Mouse (Mus musculus): ENCODE data around the gene Cmklr1.

Cmklr1 gene

DNA sequence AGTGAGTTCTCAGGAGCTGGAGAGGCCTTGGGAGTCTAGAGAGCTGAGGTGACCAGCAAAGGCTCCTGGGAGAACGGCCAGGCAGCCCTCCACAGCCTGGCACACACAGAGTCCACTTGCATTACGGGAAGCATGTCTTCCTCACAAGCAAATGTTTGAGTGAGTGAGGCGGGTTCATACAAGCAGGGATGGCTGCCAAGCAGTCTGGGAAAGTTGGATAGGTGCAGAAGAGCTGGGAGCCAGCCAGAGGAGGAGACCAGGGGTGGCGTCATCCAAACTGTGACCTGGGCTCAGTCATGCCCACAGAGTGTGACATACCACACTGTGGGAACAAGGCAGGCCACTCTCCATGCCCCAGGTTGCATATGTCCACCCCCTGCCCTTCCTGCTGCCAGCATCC is 25.2 kb downstream of the Cmklr1 start:
- in situ Hi-C loops (cut with MboI; ENCODE audit: low sequenced_read_pairs): no loop called here

DNA sequence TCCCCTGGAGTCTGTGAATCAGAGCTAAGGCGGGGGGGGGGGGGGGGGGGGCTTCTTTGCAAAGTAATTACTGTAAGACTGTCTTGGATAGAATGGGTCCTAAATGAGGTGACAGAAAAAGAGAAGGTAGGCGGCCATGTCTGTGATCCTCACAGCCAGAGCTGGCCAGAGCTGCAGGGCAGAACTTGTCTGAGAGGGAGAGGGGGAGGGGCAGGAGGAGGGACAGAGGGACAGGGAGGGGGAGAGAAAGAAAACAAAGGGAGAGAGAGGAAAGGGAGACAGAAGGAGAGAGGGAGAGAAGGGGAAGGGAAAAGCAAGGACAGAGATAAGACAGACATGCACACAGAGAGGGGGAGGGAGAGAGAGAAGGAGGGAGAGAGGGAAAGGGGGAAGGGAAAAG is 27.2 kb downstream of the Cmklr1 start:
- in situ Hi-C loops (cut with MboI; ENCODE audit: low sequenced_read_pairs): no loop called here

DNA sequence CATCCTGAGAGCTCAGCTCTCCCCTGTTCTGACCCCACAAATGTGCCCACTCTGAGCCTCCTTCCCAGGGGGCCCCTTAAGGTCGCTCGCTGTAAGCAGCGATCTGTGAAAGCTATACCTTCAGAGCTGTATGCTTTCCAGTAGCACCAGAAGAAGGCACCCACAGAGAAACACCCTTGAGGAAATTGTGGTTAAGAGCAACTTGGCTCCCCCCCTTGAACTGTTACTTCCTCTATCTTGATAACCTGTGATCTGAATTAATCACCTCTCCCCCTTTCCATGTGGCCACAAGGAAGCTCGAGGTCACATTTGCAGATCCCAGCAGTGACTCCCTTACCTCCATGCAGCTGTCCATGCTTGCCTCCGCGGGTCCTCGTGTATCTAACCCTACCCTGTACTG is 29.2 kb downstream of the Cmklr1 start:
- in situ Hi-C loops (cut with MboI; ENCODE audit: low sequenced_read_pairs): no loop called here

DNA sequence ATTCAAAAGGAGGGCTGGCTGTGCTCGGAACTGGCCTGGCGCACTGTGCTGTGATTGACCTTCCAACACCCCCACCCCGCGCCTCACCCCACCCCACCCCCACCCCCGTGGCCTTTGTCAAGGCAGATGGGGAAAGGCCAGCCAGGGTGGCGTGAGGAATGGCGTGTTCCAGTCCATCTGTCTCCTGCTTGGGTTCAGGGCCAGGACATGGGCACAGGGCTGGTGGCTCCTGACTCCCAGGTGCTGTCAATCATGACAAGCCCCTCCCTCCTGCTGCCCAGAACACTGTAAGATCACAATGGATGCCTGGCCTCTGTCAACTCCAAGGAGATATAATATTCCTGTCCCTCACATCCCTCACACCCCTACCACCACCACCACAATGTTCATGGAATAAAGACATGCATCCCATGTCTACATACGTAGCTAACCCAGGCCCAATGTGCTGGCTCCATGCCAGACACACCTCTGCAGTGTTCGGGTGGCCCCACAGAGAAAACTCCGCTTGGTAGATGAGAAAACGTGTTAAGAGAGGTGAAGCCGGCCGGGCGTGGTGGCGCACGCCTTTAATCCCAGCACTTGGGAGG is 30.0 kb downstream of the Cmklr1 start:
- in situ Hi-C loops (cut with MboI; ENCODE audit: low sequenced_read_pairs): no loop called here

DNA sequence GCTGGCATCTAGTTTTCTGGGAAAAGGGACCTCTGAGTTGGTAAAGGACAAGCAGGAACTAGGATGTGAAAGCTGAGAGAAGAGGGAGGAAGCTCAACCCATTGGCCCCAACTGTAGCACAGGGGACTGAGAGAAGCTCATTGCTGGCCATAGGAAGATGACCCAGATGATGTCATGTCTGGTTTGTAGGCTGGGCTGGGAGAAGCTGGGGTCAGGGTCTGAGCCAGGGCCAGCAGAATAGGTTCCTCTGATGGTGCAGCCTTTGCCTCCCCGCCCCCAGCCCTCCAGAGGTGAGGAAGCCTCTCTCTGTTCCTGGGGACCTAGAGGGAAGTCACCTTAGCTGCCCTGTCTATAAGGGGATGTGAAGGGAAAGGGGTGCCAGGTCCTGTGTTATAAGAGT is 31.1 kb downstream of the Cmklr1 start:
- in situ Hi-C loops (cut with MboI; ENCODE audit: low sequenced_read_pairs): no loop called here

DNA sequence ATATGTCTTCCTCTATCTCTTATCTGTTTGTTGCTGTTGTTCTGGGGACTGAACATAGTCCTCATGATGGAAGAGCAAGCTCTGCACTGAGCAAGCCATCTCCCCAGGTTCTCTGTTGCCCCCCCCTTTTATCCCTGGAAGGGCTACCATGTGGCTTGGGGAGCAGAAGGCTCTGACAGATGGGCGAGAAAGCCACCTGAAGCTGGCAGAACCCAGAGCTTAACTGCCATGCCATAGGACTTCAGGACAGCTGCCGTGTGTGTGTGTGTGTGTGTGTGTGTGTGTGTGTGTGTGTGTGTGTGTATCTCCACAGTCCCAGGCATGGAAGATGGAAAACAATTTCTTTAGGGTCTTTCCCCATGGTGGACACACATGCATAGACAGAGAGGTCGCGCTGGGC is 31.5 kb downstream of the Cmklr1 start:
- in situ Hi-C loops (cut with MboI; ENCODE audit: low sequenced_read_pairs): no loop called here

DNA sequence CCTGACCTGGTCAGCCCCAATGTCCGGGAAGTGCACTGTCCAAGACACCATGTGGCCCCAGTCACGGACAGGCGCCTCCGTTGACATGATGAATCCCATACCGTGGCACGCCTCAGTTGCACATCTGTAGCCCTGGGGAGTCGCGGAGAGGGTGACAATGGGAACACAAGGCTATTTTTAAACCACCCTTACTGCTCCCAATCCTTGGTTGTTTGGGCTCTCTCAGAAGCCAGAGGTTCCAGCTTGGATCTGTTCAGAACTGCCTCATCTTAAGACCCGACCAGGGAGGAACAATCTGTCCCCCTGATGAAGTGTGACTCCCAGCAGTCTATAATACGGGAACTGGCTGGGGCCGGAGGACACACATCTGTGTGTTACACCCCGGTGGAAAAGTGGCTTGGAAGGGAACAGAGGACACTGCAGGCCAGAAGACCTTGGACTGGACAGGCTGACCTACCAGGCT is 38.4 kb downstream of the Cmklr1 start:
- in situ Hi-C loops (cut with MboI; ENCODE audit: low sequenced_read_pairs): no loop called here

DNA sequence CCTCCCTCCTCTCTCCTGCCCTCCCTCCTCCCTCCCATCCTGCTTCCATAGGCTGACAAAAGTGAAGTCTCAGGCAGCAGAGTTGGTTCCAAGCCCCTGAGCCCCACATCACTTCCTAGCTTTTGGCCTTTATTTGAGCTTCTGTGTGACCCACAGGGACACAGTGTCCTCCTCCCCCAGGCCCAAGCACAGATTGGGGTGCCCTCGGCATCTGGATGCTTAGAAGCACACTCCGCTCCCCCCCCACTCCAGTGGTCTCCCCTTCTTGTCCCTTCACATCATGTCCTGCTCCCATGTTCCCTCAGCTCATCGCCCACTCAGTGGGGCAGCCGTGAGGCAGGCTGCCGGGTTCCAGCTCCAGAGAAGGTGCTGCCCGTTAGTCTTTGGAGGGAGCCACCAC is 39.1 kb downstream of the Cmklr1 start:
- in situ Hi-C loops (cut with MboI; ENCODE audit: low sequenced_read_pairs): no loop called here

DNA sequence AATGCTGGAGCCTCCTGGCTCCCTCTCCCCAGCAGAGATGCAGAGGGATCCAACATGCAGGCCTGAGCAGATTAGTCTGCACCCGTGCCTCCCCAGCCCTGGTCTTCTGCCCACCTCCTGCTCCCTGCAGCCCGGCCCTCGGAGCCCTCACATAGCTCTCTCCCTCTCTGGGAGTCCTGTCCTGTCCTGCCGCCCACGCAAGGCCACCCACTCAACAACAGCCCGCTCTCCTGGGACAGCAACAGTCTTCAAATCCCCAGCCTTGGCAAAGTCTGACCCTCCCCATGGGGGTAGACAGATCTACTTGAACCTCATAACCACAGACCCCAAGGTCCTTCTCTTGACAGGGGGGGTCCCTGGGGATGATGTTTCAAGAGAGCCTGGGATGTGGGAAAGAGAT is 39.7 kb downstream of the Cmklr1 start:
- in situ Hi-C loops (cut with MboI; ENCODE audit: low sequenced_read_pairs): no loop called here

DNA sequence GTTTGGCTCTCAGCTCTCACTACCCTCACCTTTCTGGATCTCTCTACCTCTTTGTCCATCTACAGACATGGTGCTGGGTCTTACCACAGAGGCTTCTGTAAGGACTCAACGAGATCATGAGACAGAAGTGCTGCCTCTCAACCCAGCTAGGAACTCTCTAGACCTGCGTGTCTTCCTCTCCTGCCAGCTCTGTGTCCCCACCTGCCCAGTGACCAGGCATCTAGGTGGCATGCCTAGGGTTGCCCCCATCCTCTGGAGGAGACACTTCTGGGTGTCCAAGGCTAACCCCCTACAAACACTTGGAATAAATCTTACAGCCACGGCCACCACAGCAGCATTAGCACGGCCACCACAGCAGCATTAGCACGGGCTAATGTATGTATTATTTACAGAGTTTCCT is 40.3 kb downstream of the Cmklr1 start:
- in situ Hi-C loops (cut with MboI; ENCODE audit: low sequenced_read_pairs): no loop called here

DNA sequence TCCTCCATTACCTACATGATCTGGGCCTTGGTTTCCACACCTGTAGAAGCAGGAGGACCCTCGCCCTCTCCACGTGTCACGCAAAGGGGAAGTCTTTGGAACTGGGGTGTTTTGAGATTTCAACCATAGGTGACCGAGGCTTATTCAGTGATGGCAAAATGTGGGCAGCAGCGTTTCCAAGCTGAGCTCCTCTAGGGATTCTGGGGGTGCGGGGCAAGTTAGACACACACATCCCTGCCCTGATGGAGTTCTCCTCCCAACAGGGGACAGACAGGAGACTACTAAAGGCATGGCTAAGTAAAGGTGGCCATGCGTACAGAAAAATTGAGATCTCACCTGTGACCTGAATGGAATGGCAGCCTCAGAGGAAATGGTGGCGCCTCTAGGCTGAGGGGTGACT is 41.7 kb downstream of the Cmklr1 start:
- in situ Hi-C loops (cut with MboI; ENCODE audit: low sequenced_read_pairs): no loop called here

DNA sequence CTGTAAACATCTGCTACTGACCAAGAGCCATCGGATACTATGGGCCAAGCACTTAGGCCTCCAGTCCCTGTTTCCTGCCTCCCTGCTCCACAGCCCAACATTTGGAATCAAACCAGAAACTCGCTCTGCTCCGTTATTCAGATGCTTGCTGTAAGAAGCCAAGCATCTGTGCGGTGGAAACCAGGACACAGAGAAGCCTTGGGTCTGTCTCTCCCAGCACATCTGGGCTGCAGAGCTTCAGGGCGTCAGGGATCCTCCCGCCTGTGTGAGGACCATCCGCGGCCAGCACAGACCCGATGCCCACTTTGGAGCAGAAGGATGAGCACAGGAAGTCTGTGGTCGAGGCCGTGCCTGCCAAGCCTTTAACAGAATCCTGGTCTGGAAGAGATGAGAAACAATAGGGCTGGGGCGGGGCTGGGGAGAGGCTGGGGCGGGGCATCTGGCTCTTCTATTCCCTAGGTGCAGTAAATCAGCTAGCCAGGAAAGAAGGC is 42.2 kb downstream of the Cmklr1 start:
- in situ Hi-C loops (cut with MboI; ENCODE audit: low sequenced_read_pairs): no loop called here

DNA sequence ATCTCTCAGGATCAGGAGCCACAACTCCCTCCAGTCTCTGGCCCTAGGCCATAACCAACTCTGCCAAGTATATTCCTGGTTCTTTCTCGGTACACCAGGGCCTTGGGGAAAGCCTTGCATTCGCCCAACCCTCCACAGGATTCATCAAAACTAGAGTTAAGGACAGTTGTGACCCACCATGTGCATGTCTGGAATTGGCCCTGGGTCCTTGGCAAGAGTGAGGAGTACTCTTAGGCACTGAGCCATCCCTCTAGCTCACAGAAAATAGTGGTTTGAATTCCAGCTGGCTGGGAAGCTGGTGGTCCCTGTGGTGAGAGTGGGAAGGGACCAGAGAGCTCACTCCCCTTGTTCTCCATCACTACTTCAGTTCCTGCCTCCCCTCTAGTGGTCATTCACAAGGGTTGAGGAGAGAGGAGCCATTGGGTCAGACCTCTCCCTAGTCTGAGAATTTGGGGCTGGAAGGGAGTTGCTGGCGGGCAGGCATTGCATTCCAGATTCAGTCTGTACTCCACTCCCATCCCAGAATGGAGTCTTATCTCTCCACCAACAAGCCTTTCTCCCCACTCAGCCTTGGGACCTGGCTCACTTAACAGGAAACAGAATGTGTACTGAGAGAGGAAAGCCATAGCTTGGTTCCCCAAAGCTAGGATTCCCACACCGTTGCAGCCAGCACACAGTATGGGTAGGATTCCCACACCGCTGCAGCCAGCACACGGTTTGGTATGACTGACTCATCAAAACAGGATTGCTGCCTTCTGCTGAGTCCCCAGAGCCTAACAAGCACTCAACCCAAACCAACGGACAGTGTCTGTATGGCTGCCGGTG is 43.1 kb downstream of the Cmklr1 start:
- in situ Hi-C loops (cut with MboI; ENCODE audit: low sequenced_read_pairs): no loop called here

DNA sequence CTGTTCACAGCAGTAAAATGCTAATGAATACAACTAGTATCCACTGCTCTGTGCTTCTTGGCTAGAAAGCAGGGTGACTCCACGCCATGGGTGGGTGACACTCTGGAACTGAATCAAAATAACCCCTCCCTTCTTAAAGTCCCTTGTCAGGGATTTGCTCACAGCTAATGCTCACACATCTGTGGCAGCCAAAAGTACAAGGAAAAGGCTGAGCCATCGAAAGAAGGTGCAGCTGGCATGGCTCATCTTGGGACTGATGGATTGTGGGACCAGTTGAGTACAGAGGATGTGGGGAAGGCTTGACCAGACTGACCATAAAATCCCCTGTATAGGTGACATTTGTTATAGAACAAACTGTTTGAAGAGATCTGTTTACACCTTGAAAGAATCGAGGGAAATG is 44.1 kb downstream of the Cmklr1 start:
- in situ Hi-C loops (cut with MboI; ENCODE audit: low sequenced_read_pairs): no loop called here

DNA sequence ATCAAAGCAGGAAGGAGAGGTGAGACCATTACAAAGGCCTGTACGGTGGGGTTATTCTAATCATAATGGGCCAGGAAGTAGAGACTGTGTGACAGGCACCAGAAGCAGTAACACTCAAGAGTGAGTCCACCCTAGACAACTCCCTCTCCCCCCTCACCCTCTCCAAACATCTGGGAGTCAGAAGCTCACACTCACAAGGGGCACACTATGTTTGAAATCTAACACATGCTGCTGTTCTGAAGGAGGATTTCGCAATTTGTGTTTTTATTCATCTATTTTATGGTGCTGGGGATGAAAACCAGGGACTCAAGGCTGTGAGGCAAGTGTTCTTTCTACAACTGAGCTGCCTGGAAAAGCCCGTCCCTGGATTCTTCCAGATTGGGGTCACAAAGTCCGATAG is 45.5 kb downstream of the Cmklr1 start:
- in situ Hi-C loops (cut with MboI; ENCODE audit: low sequenced_read_pairs): no loop called here

DNA sequence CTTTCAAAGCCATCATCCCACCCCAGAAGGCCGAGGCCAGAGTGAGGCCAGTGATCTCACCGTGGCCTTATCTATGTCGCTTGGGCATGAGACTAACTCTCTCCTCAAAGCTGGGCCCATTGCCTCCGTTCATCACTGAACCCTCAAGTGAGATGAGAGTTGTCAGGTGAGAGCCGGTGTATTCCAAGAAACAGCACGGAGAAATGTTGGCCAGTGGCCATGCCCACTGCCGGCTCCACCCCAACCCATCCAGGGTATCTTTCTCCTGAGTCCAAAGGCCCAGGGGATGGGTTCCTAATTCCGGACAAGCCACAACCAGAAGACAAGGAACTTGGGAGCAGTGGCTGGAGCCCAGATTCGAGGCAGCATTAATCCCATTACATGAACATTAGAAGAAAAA is 46.8 kb downstream of the Cmklr1 start:
- in situ Hi-C loops (cut with MboI; ENCODE audit: low sequenced_read_pairs): no loop called here

DNA sequence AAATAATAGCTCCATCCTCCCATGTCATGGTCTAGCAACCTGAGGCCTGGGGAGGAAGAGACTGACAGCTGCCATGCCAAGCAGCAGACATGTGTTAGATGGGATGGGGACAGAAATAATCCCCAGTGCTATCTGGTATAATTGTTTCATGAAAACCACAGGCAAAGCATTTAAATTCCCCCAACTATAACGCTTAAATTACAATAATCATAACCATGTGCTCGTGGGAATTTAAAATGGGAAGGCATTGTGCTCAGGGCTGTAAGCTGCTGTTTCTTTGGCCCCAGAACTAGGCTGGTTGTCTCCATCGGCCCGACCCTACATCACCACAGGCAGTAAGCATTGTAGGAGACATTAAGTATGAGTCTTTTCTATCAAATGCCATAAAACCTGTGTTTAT is 49.4 kb downstream of the Cmklr1 start:
- in situ Hi-C loops (cut with MboI; ENCODE audit: low sequenced_read_pairs): no loop called here

DNA sequence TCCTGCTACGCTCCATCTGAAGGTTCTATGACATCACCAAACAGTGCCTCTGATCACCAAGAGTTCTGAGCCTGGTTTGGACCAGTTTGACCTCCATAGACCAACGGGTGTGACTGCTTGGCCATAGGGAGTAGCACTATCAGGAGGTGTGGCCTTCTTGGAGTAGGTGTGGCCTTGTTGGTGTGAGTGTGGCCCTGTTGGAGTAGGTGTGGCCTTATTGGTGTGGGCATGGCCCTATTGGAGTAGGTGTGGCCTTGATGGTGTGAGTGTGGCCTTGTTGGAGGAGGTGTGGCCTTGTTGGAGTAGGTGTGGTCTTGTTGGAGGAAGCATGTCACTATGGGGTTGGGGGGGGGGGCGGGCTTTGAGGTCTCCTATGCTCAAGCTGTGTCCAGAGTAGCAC is 50.0 kb downstream of the Cmklr1 start:
- in situ Hi-C loops (cut with MboI; ENCODE audit: low sequenced_read_pairs): no loop called here

DNA sequence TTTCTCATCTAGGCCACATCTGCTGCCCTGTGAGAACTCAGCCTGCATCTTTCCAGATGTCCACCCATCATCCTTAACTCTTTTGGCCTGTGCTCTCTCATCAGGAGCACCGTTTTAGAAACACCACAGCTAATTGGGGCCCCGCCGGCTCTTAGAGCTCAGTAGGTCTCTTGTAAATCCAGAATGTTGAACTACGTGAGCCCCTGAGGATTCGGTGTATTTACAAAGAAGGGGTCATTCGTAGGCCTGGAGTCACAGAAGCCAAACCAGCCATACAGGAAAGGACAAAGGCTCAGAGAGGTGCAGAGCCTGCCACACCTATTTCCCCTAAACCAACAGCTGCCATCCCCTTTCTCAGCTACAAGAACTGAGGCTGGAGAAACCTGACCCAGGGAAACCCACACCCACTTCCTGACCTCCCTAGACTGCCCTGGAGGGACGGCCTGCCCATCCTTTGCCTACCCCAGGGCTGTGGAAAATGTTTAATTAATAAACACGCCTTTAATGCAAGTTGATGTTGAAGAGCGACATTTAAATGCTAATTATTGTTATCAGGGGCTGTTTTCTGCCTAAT is 53.4 kb downstream of the Cmklr1 start:
- in situ Hi-C loops (cut with MboI; ENCODE audit: low sequenced_read_pairs): loop anchor here (25.0 kb wide), 1 partner anchor 240 kb away; the partner anchor contains the start of gene Selplg

DNA sequence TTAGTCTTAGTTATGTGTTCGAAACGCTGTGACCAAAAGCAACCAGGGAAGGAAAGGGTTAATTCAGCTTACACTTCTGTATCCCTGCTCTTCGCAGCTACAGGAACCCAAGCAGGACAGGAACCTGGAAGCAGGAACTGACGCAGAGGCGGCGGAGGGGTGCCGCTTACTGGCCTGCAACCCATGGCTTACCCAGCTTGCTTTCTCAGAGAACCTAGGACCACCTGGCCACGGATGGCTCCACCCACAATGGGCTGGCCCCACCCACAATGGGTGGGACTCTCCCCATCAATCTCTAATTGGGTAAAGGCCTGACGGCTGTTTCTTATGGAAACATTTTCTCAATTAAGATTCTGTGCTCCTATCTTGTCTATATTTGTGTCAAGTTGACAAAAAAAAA is 54.0 kb downstream of the Cmklr1 start:
- in situ Hi-C loops (cut with MboI; ENCODE audit: low sequenced_read_pairs): loop anchor here (25.0 kb wide), 1 partner anchor 241 kb away; the partner anchor contains the start of gene Selplg

DNA sequence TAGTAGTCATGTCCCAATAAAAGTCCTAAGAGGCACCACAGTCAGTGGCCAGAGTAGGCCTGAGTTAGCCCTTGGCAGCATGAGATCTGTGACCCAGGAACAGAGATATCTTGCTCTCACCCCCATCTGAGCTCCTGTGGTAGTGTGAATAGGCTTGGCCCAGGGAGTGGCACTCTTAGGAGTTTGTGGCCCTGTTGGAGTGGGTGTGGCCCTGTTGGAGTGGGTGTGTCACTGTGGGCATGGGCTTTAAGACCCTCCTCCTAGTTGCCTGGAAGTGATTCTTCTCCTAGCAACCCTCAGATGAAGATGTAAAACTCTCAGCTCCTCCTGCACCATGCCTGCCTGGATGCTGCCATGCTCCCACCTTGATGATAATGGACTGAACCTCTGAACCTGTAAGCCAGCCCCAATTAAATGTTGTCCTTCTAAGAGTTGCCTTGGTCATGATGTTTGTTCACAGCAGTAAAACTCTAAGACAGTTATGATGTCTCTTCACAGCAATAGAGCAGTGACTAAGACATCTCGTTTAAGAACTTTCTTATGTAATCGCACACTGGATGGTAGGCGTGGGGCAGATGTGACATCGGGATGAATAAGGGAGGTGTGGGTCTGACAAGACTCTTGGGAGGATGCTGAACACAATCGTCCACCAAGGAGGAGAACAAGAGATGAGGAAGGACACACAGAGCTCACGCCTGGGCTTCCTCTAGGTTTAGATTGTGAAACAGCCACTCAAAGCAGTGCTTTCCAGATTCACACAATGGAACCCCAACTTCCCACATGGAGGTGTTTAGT is 56.1 kb downstream of the Cmklr1 start:
- in situ Hi-C loops (cut with MboI; ENCODE audit: low sequenced_read_pairs): loop anchor here (25.0 kb wide), 1 partner anchor 243 kb away; the partner anchor contains the start of gene Selplg
